Mouse (Mus musculus) frontal cortex, postnatal 36 days (tissue): ENCODE data around the gene Zswim2.
A peak's percentile ranks its signal among the peaks of the same experiment; 100 is the strongest.
"Not testable (repeated sequence)": the region's sequence is repeated elsewhere in the genome, so short reads cannot be mapped to it uniquely, and the experiment has no call there.

Experiments used
- DNase-seq, 2 experiments: peaks; one replicate each; pipeline ENCODE4 v3.0.0; 2022; ENCODE audit warnings: low spot score in 2 of 2

The Zswim2 gene

DNA sequence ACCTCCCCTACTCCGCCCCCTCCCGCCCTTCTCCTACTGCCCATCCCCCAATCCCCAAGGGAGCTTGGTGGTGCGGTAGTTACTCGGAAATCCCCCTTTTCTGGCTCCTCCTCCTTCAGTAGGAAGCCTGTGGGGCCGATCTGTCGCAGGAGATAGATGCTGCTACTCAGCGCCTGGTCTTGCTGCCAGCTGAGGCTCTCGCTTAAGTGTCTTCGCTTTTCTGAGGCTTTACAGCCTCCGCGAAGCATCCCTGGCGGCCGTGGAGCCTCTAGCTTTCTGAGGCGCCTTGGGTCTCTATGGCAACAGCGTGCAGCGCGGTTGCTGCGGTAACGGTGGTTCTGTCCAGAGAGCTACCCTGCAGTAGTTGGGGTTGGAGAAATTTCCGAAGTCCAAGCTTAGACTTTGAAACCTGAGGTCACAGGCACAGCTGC, at the start of gene Zswim2:
Gene Zswim2, minus strand, starts transcription at position 298 of the 431 bp plus-strand sequence.
- peak; percentile 90 to 96 for DNase-seq

DNA sequence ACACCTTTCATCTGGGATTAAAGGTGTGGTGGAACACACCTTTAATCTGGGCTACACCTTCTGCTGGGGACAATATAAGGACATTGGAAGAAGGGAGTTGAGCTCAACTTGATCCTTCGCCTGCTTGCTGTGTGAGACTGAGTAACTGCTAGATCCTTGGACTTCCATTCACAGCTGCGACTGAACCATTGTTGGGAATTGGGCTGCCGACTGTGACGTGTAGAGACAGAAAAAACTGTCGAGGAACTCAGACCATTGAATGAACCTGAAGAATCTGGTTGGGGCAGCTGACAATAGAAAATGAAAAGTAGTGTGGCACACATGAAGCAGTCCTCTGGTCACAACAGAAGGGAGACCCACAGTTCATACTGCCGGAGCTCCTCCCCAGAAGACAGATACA, 49.2 kb upstream of the Zswim2 start, which contains the start of gene Gm13691:
Gene Gm13691, plus strand, starts transcription at position 301 of the 400 bp plus-strand sequence.
- DNase-seq: not testable (repeated sequence)

DNA sequence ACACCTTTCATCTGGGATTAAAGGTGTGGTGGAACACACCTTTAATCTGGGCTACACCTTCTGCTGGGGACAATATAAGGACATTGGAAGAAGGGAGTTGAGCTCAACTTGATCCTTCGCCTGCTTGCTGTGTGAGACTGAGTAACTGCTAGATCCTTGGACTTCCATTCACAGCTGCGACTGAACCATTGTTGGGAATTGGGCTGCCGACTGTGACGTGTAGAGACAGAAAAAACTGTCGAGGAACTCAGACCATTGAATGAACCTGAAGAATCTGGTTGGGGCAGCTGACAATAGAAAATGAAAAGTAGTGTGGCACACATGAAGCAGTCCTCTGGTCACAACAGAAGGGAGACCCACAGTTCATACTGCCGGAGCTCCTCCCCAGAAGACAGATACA, 43.4 kb upstream of the Zswim2 start, which contains the start of gene Gm13697:
Gene Gm13697, plus strand, starts transcription at position 301 of the 400 bp plus-strand sequence.
- not testable (repeated sequence) for DNase-seq

DNA sequence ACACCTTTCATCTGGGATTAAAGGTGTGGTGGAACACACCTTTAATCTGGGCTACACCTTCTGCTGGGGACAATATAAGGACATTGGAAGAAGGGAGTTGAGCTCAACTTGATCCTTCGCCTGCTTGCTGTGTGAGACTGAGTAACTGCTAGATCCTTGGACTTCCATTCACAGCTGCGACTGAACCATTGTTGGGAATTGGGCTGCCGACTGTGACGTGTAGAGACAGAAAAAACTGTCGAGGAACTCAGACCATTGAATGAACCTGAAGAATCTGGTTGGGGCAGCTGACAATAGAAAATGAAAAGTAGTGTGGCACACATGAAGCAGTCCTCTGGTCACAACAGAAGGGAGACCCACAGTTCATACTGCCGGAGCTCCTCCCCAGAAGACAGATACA, 37.6 kb upstream of the Zswim2 start, which contains the start of gene Gm13694:
Gene Gm13694, plus strand, starts transcription at position 301 of the 400 bp plus-strand sequence.
- DNase-seq: not testable (repeated sequence)

DNA sequence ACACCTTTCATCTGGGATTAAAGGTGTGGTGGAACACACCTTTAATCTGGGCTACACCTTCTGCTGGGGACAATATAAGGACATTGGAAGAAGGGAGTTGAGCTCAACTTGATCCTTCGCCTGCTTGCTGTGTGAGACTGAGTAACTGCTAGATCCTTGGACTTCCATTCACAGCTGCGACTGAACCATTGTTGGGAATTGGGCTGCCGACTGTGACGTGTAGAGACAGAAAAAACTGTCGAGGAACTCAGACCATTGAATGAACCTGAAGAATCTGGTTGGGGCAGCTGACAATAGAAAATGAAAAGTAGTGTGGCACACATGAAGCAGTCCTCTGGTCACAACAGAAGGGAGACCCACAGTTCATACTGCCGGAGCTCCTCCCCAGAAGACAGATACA, 31.8 kb upstream of the Zswim2 start, which contains the start of gene Gm13696:
Gene Gm13696, plus strand, starts transcription at position 301 of the 400 bp plus-strand sequence.
- DNase-seq: not testable (repeated sequence)

DNA sequence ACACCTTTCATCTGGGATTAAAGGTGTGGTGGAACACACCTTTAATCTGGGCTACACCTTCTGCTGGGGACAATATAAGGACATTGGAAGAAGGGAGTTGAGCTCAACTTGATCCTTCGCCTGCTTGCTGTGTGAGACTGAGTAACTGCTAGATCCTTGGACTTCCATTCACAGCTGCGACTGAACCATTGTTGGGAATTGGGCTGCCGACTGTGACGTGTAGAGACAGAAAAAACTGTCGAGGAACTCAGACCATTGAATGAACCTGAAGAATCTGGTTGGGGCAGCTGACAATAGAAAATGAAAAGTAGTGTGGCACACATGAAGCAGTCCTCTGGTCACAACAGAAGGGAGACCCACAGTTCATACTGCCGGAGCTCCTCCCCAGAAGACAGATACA, 26.0 kb upstream of the Zswim2 start, which contains the start of gene Gm13695:
Gene Gm13695, plus strand, starts transcription at position 301 of the 400 bp plus-strand sequence.
- DNase-seq: not testable (repeated sequence)

DNA sequence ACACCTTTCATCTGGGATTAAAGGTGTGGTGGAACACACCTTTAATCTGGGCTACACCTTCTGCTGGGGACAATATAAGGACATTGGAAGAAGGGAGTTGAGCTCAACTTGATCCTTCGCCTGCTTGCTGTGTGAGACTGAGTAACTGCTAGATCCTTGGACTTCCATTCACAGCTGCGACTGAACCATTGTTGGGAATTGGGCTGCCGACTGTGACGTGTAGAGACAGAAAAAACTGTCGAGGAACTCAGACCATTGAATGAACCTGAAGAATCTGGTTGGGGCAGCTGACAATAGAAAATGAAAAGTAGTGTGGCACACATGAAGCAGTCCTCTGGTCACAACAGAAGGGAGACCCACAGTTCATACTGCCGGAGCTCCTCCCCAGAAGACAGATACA, 20.2 kb upstream of the Zswim2 start, which contains the start of gene Gm13693:
Gene Gm13693, plus strand, starts transcription at position 301 of the 400 bp plus-strand sequence.
- DNase-seq: not testable (repeated sequence)

DNA sequence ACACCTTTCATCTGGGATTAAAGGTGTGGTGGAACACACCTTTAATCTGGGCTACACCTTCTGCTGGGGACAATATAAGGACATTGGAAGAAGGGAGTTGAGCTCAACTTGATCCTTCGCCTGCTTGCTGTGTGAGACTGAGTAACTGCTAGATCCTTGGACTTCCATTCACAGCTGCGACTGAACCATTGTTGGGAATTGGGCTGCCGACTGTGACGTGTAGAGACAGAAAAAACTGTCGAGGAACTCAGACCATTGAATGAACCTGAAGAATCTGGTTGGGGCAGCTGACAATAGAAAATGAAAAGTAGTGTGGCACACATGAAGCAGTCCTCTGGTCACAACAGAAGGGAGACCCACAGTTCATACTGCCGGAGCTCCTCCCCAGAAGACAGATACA, 14.4 kb upstream of the Zswim2 start, which contains the start of gene Gm13698:
Gene Gm13698, plus strand, starts transcription at position 301 of the 400 bp plus-strand sequence.
- not testable (repeated sequence) for DNase-seq

DNA sequence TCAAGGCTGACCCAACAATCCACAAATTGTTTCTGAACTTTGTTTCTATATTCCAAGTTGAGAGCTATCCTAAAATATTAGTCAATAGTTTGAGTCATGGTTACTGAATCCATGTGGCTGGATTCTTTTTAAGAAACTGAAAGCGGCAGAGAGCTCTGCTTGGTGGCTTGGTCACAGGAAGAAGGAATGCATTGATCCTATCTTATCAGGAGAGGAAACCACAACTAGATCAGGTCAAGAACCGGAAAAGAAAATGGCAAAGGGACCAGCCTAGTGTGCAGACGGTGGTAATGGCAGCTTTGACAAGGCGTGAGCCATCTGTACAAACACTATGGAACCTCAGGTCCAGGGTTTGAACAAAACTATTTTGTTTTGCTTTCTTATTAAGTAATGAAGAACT, 764 bp upstream of the Zswim2 start:
- DNase-seq: no peak

DNA sequence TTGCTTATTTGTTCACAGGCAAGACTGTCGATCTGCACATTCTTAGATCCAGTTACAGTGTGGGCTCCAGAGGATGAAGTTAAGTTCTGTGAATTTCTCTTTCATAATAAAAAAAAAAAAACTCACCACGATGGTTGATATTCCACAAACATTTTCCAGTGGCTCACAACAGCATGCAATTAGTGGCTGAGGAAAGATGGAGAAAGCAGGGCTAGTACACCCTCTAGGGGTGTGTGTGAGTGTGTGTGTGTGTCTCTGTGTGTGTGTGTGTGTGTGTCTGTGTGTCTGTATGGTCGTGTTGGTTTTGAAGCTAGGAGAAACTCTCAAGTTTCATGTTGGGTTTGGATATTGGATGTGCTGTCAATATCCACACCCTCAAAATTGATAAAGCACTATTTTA, 350 bp upstream of the Zswim2 start:
- DNase-seq: no peak

DNA sequence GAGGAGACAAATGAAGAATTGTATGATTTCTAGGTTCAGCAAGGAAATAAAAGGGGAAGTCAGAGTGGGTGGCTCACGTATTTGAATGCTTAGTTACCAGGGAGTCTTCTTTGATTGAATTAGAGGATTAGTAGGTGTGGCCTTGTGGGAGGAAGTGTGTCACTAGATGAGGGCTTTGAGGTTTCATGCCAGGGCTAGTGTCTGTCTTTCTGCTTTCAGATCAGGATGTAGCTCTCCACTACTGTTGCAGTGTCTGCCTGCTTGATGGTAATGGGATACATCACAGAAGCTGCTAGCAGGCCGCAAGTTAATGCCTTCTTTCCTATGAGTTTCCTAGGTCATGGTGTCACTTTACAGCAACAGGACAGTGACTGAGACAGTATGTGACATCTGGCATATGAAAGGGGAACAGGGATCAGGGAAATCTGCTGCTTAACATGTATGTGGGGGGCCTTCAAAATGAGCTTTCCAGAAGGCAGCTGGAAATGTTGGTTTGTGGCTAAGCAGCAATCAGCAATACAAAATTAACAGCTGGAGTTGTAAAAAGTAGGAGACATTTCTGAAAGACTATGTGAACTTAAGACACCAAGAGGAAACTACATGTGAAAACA, 11.4 kb downstream of the Zswim2 start:
- no peak for DNase-seq

DNA sequence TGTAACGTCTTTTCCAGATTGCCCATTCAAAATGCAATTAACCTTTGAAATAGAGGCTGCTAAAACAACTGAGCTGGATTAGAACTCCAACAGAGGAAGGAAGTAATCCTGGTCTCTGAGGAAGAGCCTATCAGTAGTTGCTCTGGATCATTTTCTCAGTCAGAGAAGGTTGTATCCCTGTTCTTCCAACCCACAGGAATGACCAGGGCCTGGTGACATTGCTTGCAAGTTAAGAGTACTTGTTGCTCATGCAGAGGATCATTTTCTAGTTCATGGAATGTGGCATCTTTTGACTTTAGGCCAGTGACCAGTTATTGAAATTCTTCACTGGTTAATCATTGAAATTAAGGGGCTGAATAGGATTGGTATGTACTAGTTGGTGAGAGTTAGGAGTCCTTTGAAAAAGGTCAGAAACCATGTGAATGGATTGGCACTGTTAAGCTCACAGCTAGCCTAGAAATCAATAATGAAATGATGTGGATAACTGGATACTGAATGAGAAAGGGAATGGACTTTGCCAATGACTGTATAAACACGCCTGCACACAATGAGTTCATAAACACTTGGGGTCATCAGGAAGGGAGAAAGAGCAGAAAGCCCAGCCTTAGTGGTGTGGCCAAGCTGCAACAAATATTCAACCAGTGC, 39.0 kb downstream of the Zswim2 start:
- no peak for DNase-seq

DNA sequence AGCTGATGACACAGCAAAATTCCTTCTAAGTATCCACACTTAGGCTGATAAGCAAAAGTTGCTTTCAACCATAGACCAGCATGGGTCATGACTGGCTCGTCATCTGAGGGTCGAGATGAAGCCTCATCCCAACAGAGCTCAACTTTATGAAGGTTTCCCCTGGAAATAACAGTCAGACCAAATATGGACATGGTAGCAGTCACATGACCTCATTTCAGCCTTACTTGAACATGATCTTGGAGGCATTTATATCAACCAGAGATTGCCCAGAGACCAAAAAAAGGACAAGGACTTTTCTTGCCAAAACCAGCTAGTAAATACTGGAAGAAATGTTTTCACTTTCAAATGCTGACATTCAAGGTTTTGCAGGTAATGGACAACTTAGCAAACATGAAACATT, 47.3 kb downstream of the Zswim2 start:
- no peak for DNase-seq

DNA sequence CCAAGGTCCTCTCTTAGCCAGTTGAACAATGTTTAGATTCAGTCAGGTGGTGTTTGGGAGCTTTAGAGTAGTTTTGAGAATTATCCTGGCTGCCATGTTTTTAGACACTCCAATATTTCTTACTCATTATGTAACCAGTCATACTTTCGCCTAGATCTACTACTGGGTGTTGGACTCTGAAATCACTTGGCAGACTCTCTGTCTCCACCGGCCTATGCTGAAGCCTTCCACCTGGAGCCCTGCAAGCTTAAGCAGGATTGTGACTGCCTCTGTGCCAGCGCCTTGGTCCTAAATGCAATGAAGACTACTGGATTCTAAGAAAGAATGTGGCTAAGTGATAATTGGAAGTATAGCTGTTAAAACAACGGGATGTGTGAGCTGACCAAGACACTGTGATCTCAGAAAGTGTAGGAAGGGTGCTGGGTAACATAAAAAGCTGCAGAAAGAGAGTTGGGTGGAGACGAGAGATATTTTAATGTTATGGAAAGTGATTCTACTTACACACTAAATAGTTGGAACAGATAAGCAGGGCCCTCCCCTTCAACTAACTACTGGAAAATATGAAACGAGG, 57.1 kb downstream of the Zswim2 start:
- DNase-seq: peak in 1 of 2 experiments; percentile 12
